Mouse (Mus musculus): ENCODE results near the gene Nelfb. TPM values are rescaled to one million over a fixed set of nuclear protein-coding genes. Genes with fewer than 3 reads are reported as not detected.

Nelfb gene
- polyA plus RNA-seq, 1 experiment from 2014 or later = 112 TPM

GRCm38 (mm10) chr2:25195211-25196156, 15.8 kb downstream of the Nelfb start:
- H3K9ac ChIP-seq (ENCODE audit: low read length) = peak overlapping the region; percentile 64
- peaks cover 4% of the 10 kb centered on the region; the same call in 1 of the 2 replicates for H3K27me3 ChIP-seq (ENCODE audit: control insufficient read depth, insufficient read depth, low read depth, low read length)
- ATAC-seq (ENCODE audit: low read depth) = peak; percentile 41
- H3K4me1 ChIP-seq (replicated peaks; ENCODE audit: control insufficient read depth, insufficient read depth, low read length) = peaks cover 22% of the 10 kb centered on the region
- H3K27ac ChIP-seq (ENCODE audit: low read length) = peak overlapping the region; percentile 87
- H3K4me3 ChIP-seq (ENCODE audit: low read length) = peak overlapping the region; percentile 47
- peaks cover 11% of the 10 kb centered on the region for H3K36me3 ChIP-seq (ENCODE audit: control insufficient read depth, insufficient read depth, low read length)
- peak overlapping the region; percentile 65 for H3K4me2 ChIP-seq (ENCODE audit: low read depth, low read length)
- no peaks in the 10 kb centered on the region for H3K9me3 ChIP-seq (ENCODE audit: control insufficient read depth, low read length)
- 15% methylated on average over 55 of the region's 55 CpGs for WGBS

GRCm38 (mm10) chr2:25194486-25195171, 16.7 kb downstream of the Nelfb start:
- H3K27me3 ChIP-seq (ENCODE audit: control insufficient read depth, insufficient read depth, low read depth, low read length) = peaks cover 4% of the 10 kb centered on the region; the same call in 1 of the 2 replicates
- peak overlapping the region; percentile 87; the same call in 1 of the 2 replicates for H3K27ac ChIP-seq (ENCODE audit: low read length)
- ATAC-seq (ENCODE audit: low read depth) = no peak
- H3K4me1 ChIP-seq (replicated peaks; ENCODE audit: control insufficient read depth, insufficient read depth, low read length) = peaks cover 22% of the 10 kb centered on the region
- 76% methylated on average over 17 of the region's 17 CpGs for WGBS
- H3K9me3 ChIP-seq (ENCODE audit: control insufficient read depth, low read length) = no peaks in the 10 kb centered on the region
- H3K36me3 ChIP-seq (ENCODE audit: control insufficient read depth, insufficient read depth, low read length) = peaks cover 4% of the 10 kb centered on the region
- H3K4me3 ChIP-seq (ENCODE audit: low read length) = peak overlapping the region; percentile 47
- H3K4me2 ChIP-seq (ENCODE audit: low read depth, low read length) = peak overlapping the region; percentile 65
- peak overlapping the region; percentile 10; the same call in 1 of the 2 replicates for H3K9ac ChIP-seq (ENCODE audit: low read length)

- WGBS = 75% methylated on average over 5 of the region's 5 CpGs
- H3K9ac ChIP-seq (ENCODE audit: low read length) = no peak overlapping the region
Observed at GRCm38 (mm10) chr2:25194006-25194405, 17.3 kb downstream of the Nelfb start.

GRCm38 (mm10) chr2:25193330-25193770, 17.9 kb downstream of the Nelfb start:
- H3K4me1 ChIP-seq (replicated peaks; ENCODE audit: control insufficient read depth, insufficient read depth, low read length) = peaks cover 22% of the 10 kb centered on the region
- H3K4me3 ChIP-seq (ENCODE audit: low read length) = no peak overlapping the region
- H3K27me3 ChIP-seq (ENCODE audit: control insufficient read depth, insufficient read depth, low read depth, low read length) = peaks cover 4% of the 10 kb centered on the region; the same call in 1 of the 2 replicates
- H3K9me3 ChIP-seq (ENCODE audit: control insufficient read depth, low read length) = no peaks in the 10 kb centered on the region
- 2% methylated on average over 6 of the region's 6 CpGs for WGBS
- ATAC-seq (ENCODE audit: low read depth) = peak; percentile 71
- 0 out of 2 replicates have a peak overlapping the region, but pooled peaks have one; percentile 30 for H3K4me2 ChIP-seq (ENCODE audit: low read depth, low read length)
- 0 out of 2 replicates have a peak overlapping the region, but pooled peaks have one; percentile 39 for H3K9ac ChIP-seq (ENCODE audit: low read length)
- H3K36me3 ChIP-seq (ENCODE audit: control insufficient read depth, insufficient read depth, low read length) = peaks cover under 1% of the 10 kb centered on the region; the same call in 1 of the 2 replicates
- peak overlapping the region; percentile 50 for H3K27ac ChIP-seq (ENCODE audit: low read length)

More at GRCm38 (mm10) chr2:25194006-25194405, 17.3 kb downstream of the Nelfb start:
- Histone ChIP-seq H3K4me2 (ENCODE audit: low read depth, low read length) (no peak overlapping the region), H3K27ac (ENCODE audit: low read length) (peak overlapping the region; percentile 50; the same call in 1 of the 2 replicates), H3K27me3 (ENCODE audit: control insufficient read depth, insufficient read depth, low read depth, low read length) (peaks cover 4% of the 10 kb centered on the region; the same call in 1 of the 2 replicates), H3K4me1 (replicated peaks; ENCODE audit: control insufficient read depth, insufficient read depth, low read length) (peaks cover 22% of the 10 kb centered on the region), H3K36me3 (ENCODE audit: control insufficient read depth, insufficient read depth, low read length) (peaks cover 3% of the 10 kb centered on the region; the same call in 1 of the 2 replicates), H3K9me3 (ENCODE audit: control insufficient read depth, low read length) (no peaks in the 10 kb centered on the region), H3K4me3 (ENCODE audit: low read length) (no peak overlapping the region)
- ATAC-seq (ENCODE audit: low read depth) = no peak

GRCm38 (mm10) chr2:25187841-25188240, 23.4 kb downstream of the Nelfb start:
- 79% methylated on average over 6 of the region's 6 CpGs for WGBS
- H3K4me2 ChIP-seq (ENCODE audit: low read depth, low read length) = no peak overlapping the region
- no peaks in the 10 kb centered on the region for H3K9me3 ChIP-seq (ENCODE audit: control insufficient read depth, low read length)
- ATAC-seq (ENCODE audit: low read depth) = no peak
- H3K4me3 ChIP-seq (ENCODE audit: low read length) = no peak overlapping the region
- peaks cover 7% of the 10 kb centered on the region for H3K27me3 ChIP-seq (ENCODE audit: control insufficient read depth, insufficient read depth, low read depth, low read length)
- H3K4me1 ChIP-seq (replicated peaks; ENCODE audit: control insufficient read depth, insufficient read depth, low read length) = peaks cover 7% of the 10 kb centered on the region; the same call in 1 of the 2 replicates
- H3K36me3 ChIP-seq (ENCODE audit: control insufficient read depth, insufficient read depth, low read length) = no peaks in the 10 kb centered on the region
- H3K27ac ChIP-seq (ENCODE audit: low read length) = no peak overlapping the region
- no peak overlapping the region for H3K9ac ChIP-seq (ENCODE audit: low read length)

- 32% methylated on average over 5 of the region's 5 CpGs for WGBS
- H3K27ac ChIP-seq (ENCODE audit: low read length) = no peak overlapping the region
- peak overlapping the region; percentile 94 for H3K4me2 ChIP-seq (ENCODE audit: low read depth, low read length)
- H3K4me3 ChIP-seq (ENCODE audit: low read length) = peak overlapping the region; percentile 57
- no peaks in the 10 kb centered on the region for H3K9me3 ChIP-seq (ENCODE audit: control insufficient read depth, low read length)
- peaks cover 7% of the 10 kb centered on the region; the same call in 1 of the 2 replicates for H3K4me1 ChIP-seq (replicated peaks; ENCODE audit: control insufficient read depth, insufficient read depth, low read length)
- no peak overlapping the region; the same call in 1 of the 2 replicates for H3K9ac ChIP-seq (ENCODE audit: low read length)
- peaks cover 13% of the 10 kb centered on the region for H3K27me3 ChIP-seq (ENCODE audit: control insufficient read depth, insufficient read depth, low read depth, low read length)
- no peak; the same call in 1 of the 2 replicates for ATAC-seq (ENCODE audit: low read depth)
- no peaks in the 10 kb centered on the region for H3K36me3 ChIP-seq (ENCODE audit: control insufficient read depth, insufficient read depth, low read length)
Observed at GRCm38 (mm10) chr2:25186575-25186930, 24.7 kb downstream of the Nelfb start.

GRCm38 (mm10) chr2:25185625-25186574, 25.4 kb downstream of the Nelfb start:
- H3K9ac ChIP-seq (ENCODE audit: low read length) = peak overlapping the region; percentile 75
- H3K4me3 ChIP-seq (ENCODE audit: low read length) = peak overlapping the region; percentile 57
- ATAC-seq (ENCODE audit: low read depth) = peak; percentile 63
- H3K27ac ChIP-seq (ENCODE audit: low read length) = peak overlapping the region; percentile 82
- H3K4me1 ChIP-seq (replicated peaks; ENCODE audit: control insufficient read depth, insufficient read depth, low read length) = peaks cover 7% of the 10 kb centered on the region; the same call in 1 of the 2 replicates
- WGBS = under 1% methylated on average over 64 of the region's 64 CpGs
- H3K4me2 ChIP-seq (ENCODE audit: low read depth, low read length) = peak overlapping the region; percentile 94
- peaks cover 19% of the 10 kb centered on the region for H3K27me3 ChIP-seq (ENCODE audit: control insufficient read depth, insufficient read depth, low read depth, low read length)
- H3K9me3 ChIP-seq (ENCODE audit: control insufficient read depth, low read length) = no peaks in the 10 kb centered on the region
- H3K36me3 ChIP-seq (ENCODE audit: control insufficient read depth, insufficient read depth, low read length) = no peaks in the 10 kb centered on the region

GRCm38 (mm10) chr2:25184496-25184895, 26.8 kb downstream of the Nelfb start:
- Histone ChIP-seq H3K9me3 (ENCODE audit: control insufficient read depth, low read length) (no peaks in the 10 kb centered on the region), H3K4me3 (ENCODE audit: low read length) (no peak overlapping the region), H3K4me2 (ENCODE audit: low read depth, low read length) (no peak overlapping the region), H3K27ac (ENCODE audit: low read length) (no peak overlapping the region), H3K36me3 (ENCODE audit: control insufficient read depth, insufficient read depth, low read length) (no peaks in the 10 kb centered on the region), H3K9ac (ENCODE audit: low read length) (no peak overlapping the region), H3K4me1 (replicated peaks; ENCODE audit: control insufficient read depth, insufficient read depth, low read length) (peaks cover 7% of the 10 kb centered on the region; the same call in 1 of the 2 replicates), H3K27me3 (ENCODE audit: control insufficient read depth, insufficient read depth, low read depth, low read length) (peaks cover 22% of the 10 kb centered on the region)
- WGBS = 95% methylated on average over 7 of the region's 7 CpGs
- no peak for ATAC-seq (ENCODE audit: low read depth)

Measured in lung, embryonic 16.5 days (tissue).